Mouse (Mus musculus) retina, embryonic 14.5 days (tissue): ENCODE results near the gene Cstf2.

Source experiments
- DNase-seq: peaks from one replicate; pipeline ENCODE4 v3.0.0-alpha.2; 2015; ENCODE audit warnings: low spot score

The Cstf2 gene

DNA sequence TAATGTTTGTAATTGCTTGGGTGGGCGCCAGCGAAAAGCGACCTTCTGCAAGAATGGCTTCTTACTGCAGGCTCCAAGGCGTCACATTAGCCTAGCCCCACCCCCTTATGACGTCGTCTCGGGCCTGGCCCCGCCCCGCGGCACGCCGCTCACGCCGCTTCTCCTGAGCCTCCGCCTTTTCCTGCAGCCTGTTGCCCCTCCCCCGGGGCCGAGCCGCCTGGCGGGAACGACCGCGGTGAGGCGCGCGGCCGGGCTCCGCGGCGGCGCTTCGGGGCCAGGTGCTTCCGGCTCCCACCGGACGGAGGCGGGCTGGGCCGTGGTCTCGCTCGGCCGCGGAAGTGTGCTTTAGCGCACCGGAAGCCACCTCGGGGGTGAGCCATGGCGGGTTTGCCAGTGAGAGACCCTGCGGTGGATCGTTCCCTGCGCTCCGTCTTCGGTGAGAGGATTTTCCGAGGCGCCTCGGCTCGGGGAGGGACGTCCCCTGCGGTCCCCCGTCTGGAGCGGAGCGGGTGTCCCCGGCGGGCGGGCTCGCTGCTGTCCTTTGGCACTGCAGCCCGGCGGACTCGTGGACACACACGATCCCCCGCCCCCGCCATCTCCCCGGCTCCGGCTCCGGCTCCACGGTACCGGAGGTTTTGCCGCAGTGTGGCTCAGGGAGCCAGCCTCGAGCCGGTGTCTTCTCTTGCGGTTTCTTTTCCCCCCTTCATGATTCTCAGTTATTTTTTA is at the start of gene Cstf2:
Gene Cstf2, plus strand, starts transcription at position 201 of the 726 bp plus-strand sequence.
- peak; percentile 87 for DNase-seq

GRCm38 (mm10) chrX:134019005-134019404 is 40.0 kb upstream of the Cstf2 start:
- DNase-seq, result peak; percentile 77

- DNase-seq, result no peak
These were observed 38.3 kb upstream of the Cstf2 start for GRCm38 (mm10) chrX:134020664-134021063.

DNA sequence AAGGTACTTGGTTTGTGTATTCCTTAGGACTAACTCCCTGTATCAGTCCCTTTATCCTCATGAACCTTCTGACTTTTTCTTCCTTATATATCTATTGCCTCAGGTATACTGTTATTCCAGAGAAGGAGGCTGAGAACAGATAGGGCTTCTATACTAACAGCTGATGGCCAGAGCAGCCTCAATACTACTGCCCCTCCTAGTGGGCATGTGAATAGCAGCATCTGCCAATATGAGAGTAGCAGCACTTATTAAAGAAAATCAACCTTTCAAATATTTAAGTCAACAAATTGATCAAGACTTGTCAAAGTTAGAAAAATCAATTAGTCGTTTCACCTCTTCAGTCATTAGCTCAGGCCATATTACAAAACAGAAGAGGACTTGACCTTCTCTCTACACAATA is 10.0 kb upstream of the Cstf2 start:
- DNase-seq, result peak; percentile 5

GRCm38 (mm10) chrX:134056897-134057296 is 2.1 kb upstream of the Cstf2 start:
- DNase-seq, result no peak

GRCm38 (mm10) chrX:134058040-134058875 is 729 bp upstream of the Cstf2 start:
- peak; percentile 1 for DNase-seq

GRCm38 (mm10) chrX:134059764-134060163 is 777 bp downstream of the Cstf2 start:
- peak; percentile 14 for DNase-seq

DNA sequence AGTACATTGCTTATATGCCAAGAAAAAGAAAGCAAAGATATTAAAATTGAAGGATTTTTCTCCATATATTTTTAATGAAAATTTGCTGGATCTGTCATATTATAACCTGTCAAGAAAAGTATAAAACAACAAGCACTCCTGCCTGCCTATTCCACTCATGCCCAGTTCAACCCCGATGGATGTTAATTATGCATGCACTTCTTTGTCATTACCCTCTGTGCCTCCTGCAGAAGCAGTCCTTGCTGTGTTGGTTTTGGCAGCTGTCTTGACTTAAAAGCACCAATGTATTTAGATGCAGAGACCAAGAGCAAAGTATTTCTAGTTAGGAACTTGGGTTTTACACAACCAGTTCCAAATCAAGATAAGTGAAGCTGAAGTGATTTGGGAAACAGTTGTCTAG is 26.5 kb downstream of the Cstf2 start:
- DNase-seq, result no peak

GRCm38 (mm10) chrX:134102641-134103040 is 43.7 kb downstream of the Cstf2 start:
- no peak for DNase-seq

- no peak for DNase-seq
These were observed 52.8 kb downstream of the Cstf2 start for GRCm38 (mm10) chrX:134111767-134112166.

DNA sequence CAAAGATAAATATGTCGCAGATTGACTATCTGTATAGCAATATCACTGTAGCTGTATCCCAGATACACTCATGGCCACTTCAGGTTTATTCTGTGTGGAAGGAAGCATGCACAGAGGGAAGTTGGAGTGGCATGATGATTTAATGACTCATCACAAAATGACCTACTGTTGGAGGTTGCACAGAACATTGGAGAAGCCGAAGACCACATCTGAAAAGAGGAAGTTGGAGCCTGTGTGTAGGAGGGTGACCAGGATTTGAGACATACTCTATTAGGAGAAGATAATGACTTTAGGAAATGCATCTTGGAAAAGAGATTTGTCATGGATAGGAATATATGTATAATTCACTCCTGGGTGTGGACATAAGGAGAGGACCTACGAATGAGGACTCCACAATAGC is 57.4 kb downstream of the Cstf2 start:
- no peak for DNase-seq

DNA sequence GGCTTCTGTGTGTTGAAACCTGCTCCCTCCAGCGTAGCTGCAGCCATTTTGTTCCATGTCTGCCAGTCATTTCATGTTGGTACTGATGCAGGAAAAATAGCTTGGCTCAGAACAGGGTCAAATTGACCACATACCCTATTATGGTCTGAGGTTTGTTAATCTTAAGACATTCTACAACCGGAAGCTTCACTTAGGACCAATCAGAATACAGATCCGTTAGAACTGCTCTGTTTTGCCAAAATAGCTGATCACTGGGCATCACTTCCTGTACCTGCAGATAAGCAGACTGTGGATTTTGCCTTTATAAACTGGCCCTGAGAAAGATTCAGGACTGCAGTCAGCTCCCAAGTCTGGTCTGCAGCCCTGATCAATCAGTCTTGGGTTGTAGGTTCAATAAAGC is 69.6 kb downstream of the Cstf2 start:
- DNase-seq, result no peak

- DNase-seq, result peak; percentile 63
These were observed 73.3 kb downstream of the Cstf2 start for GRCm38 (mm10) chrX:134132295-134132694.

DNA sequence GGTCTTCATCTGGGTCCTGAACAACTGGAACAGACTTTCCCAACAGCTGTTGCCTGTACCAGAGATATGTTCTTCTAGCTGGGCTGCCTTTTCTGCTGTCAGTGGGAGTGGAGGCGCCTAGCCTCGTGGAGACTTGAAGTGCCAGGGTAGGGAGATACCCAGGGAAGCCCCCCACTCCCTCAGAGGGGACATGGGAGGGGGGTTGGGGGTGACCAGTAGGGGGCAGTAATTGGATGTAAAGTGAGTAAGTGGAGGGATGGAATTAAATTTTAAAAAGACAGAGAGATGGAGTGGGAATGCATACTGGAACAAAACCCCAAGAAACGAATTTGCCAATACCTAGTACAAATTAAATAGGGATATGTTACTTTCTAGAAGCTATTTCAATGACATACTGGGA is 74.8 kb downstream of the Cstf2 start:
- DNase-seq, result peak; percentile 1
